Mouse (Mus musculus) spleen, embryonic (tissue): Measurements from ENCODE around the gene Gpsm3.

Source experiments
- CTCF ChIA-PET: fragments of 350-600 bp; sonication (Branson Sonifier 250); formaldehyde crosslinking; loops from one replicate; lab custom pipeline; 2022; lab: Charles Lee

Gpsm3 gene

GRCm38 (mm10) chr17:34599891-34600290 is 10.3 kb downstream of the Gpsm3 start:
- CTCF ChIA-PET, result interaction anchor here (0.6 kb wide), 1 partner anchor 1136 kb away, joined by 9 read pairs; no protein-coding TSS in a partner anchor

DNA sequence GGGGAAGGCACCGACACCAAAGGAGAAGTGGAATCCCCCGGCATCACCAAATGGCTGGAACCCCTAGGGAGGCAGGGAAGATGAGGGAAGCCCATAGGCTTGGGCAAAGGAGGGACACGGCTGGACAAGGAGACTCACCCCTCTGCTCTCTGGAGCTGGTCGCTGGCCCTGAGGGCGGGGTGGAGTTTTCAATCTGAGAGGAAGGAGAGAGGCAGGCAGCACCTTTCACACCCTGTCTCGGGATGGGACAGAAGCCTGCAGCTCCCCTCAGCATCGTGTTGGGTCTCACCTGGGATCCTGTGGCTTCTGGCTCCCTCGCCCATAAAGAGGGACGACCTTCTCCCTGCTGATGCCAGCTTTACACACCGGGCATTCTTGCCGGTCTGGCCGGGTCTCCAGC is 12.2 kb downstream of the Gpsm3 start:
- CTCF ChIA-PET, result interaction anchor here (0.7 kb wide), 1 partner anchor 204 kb away, joined by 3 read pairs; no protein-coding TSS in a partner anchor

DNA sequence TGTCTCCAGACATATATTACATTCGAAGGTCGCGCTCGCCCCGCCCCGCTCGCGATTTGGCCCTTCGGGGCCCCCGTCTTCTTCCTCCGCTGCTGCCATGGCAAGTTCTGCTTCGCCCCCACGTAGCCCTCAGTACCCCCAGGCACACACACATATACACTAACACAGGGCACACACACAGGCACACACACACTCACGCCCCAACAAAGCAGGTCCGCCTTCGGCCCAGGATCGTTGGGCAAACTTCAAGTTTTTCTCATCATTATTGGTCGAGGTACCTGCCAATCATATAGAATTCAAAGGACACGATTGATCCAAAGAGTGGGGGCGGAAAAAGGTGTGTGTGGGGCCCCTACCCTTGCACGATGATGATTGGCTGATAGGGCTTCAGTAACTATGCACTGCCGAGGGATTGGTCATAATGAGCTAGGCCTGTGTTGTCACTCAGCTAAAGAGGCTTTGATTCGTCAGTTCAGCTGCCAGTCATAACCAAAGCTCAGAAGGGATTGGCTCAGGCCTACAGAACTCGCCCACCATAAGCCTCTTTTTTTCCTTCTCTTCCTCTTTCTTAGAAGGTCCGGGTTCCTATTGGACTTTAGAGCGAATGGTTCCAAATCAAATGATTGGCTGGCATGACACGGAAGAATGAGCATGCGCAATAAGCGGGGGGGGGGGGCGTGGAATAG is 13.9 kb downstream of the Gpsm3 start, which contains the start of gene Rnf5:
Gene Rnf5 (minus strand): TSS at position 316 of the 686 bp plus-strand sequence.
- CTCF ChIA-PET, result interaction anchor here (2.1 kb wide), 1 partner anchor 15 kb away, joined by 4 read pairs; no protein-coding TSS in a partner anchor

- CTCF ChIA-PET, result interaction anchor here (2.1 kb wide), 1 partner anchor 16 kb away, joined by 4 read pairs; no protein-coding TSS in a partner anchor
Observed at GRCm38 (mm10) chr17:34604061-34604508, 14.5 kb downstream of the Gpsm3 start, which contains the start of gene Agpat1. Gene Agpat1 (plus strand): TSS chr17:34604262.

DNA sequence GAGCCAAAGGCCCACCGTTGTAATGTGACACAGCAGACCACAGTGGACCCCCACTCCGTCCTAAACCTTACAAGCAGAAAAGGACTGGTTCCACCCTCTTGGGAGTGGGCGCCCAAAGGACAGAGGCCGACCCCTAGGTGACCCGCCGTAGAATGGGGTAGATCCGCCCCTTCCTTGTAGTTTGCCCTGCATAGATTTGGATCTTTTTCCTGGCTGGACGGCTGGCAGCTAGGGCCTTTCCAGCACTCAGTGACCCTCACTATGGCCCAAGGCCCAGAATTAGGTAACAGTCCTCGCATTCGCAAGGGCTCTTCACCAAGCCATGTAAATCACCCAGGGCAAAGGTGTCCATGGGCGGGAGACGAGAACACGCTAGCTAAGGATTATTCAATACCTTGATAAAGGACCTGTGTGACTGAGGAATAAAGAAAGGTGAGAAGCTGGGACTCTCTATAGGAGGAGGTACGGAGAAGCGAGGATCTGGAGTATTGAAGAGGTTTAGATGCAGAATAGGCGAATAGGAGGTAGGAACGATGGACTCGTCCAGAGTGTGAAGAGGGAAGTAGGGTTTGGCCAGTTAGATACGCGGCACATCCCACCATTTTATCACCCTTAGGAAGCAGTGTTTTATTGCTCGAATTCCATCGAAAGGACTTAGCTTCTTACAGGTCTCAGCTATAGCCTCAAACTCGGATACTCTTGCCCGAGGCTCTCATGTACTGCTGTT is 15.1 kb downstream of the Gpsm3 start:
- CTCF ChIA-PET, result interaction anchor here (0.6 to 0.7 kb wide), 2 partner anchors 16 to 532 kb away, joined by 3 to 12 read pairs; no protein-coding TSS in a partner anchor

GRCm38 (mm10) chr17:34605609-34606008 is 16.0 kb downstream of the Gpsm3 start:
- CTCF ChIA-PET, result no interaction called here

DNA sequence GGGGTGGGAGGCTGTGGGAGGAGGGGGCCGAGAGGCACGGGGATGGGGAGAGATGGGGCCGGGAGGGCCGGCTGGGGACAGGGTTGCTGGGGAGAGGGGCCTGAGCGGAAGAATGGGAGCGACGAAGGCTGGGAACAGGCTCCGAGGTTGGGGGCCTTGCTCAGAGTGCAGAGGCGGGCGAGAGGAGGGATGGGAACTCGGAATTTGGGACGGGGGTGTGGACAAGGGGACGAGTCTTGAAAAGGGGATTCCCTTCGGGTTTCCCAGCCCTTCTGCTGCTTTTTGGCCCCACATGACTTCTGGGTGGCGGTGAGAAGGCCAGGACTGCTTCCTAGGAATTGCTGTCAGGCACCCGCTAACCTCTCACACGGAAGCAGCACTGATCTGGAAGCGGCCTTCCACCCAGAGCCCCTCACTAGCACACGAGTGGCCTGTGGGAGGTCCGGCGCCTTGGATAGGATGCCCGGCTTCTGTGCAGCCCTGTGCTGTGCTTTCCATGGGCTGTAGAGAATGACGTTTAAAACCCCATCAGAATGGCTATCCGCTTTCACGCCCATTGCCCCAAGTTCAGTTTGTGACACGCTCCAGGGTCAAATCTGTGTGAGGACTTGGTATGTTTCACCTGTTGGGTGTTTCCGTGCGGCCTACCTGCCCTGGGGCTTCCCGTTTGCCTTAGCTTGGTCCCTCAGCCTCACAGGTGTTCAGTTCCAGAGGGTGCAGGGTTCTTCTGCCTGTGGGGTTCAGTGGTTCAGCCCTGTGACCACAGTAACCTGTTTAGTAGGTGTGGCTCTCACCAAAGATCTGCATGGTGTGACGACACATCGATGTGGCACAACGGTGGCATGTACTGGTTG is 16.8 kb downstream of the Gpsm3 start:
- CTCF ChIA-PET, result no interaction called here

DNA sequence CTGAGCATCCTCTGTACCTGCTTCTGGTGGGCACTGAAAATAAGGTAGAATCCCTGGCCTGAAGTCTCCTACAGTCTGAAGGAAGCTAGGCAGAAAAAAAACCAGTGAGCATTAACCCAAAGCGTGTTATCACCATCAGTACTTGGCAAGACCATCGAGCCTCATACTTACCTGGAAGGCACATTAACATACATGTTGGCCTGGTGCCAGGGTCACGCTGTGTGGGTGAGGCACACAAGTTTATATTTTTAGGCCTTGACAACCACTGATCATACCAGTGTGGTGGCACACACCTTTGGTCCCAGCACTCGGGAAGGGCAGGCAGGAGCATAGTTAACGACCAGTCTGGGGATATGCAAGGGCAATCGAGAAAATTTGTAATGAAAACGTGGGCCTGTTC is 18.4 kb downstream of the Gpsm3 start:
- CTCF ChIA-PET, result no interaction called here

DNA sequence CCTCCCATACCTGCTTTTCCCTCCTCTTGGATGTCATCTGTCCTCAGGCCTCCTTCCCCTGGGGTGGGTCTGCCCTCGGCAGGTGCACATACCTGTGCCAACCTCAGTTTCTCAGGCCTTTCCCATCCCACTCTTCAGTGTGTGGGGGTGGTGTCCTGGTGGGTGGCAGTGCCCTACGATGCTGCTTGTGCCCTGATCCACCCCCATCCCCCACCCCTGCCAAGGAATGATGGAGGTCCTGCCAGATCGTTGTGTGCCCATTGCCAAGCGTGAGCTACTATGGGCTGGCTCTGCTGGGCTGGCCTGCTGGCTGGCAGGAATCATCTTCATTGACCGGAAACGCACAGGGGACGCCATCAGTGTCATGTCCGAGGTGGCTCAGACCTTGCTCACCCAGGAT is 21.4 kb downstream of the Gpsm3 start:
- CTCF ChIA-PET, result interaction anchor here (0.6 kb wide), 1 partner anchor 362 kb away, joined by 4 read pairs; no protein-coding TSS in a partner anchor

GRCm38 (mm10) chr17:34613054-34613645 is 23.5 kb downstream of the Gpsm3 start:
- CTCF ChIA-PET, result interaction anchor here (1.2 kb wide), 1 partner anchor 41 kb away, joined by 6 read pairs; no protein-coding TSS in a partner anchor

DNA sequence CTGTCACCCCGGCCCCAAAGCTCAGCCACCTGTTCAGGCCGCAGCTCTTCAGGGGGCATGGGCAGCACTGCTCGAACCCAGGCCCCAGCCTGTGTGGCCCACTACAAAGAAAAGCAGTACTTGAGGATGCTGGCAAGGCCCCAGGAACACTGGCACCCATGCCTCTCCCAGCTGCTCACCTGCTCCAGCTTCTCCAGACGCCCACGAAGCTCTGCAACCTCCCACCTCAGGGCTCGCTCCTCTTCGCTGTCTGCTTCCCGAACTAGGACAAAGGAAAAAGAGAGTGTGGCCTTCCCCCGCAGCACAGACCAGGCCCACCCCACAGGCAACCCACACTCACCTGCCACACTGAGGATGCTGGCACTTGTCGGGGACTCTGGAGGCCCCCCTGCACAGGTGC is 24.2 kb downstream of the Gpsm3 start:
- CTCF ChIA-PET, result interaction anchor here (1.2 kb wide), 1 partner anchor 42 kb away, joined by 6 read pairs; no protein-coding TSS in a partner anchor

DNA sequence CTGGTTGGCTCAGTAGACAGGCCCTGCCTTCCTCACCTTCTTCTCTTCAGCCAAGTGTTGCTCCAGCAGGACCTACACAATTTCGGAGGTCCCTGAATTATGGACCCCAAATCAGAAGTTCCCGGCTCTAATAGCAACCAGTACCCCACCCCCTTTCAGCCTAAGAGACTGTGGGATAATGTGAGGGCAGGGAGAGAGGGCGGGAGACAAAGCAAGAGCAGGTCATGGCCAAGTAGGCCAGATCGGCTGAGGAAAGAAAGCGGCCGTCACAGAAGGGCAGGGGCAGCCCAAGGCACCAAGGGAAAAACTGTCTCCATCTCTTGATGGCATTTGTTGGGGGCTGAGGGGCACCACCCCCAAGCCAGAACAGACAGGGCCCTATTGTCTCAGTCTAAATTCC is 26.3 kb downstream of the Gpsm3 start, which contains the start of gene Egfl8:
Gene Egfl8 (minus strand): TSS at position 101 of the 400 bp plus-strand sequence.
- CTCF ChIA-PET, result no interaction called here

DNA sequence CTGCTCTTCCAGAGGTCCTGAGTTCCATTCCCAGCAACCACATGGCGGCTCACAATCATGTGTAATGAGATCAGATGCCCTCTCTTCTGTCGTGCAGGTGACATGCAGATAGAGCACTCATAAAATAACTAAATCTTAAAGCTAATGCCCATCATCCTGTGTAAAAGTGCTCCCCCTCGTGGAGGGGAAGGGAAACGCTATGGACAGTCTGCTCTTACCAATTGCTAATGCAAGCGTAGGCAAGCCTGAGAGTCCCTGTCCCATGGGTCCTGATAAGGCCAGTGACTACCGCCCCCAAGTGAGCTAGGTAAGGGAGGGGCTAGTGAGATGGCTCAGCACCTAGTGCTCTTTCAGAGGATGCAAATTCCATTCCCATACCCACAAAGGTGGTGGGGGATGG is 29.4 kb downstream of the Gpsm3 start:
- CTCF ChIA-PET, result interaction anchor here (0.9 kb wide), 1 partner anchor 29 kb away, joined by 3 read pairs; the partner anchor contains the start of gene Gpsm3

DNA sequence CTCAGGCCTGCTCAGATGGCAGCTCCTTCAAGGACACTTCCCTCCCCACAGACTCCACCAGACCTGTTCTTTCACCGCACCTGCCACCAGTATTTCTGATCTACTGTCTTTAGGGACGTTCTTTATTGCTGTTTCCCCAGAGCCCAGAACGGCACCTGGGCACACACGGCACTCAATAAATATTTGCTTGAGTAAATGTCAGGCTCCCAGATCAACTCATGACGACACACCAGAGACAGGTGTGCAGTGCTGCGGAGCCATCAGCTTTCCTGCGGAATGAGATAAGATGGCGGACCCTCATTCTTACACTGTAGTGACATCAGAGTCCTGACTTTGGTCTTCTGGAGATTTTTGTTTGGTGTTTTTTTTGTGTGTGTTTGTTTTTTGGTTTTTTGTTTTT is 31.4 kb downstream of the Gpsm3 start:
- CTCF ChIA-PET, result interaction anchor here (0.5 to 0.6 kb wide), 3 partner anchors 16 to 582 kb away, joined by 3 to 12 read pairs (median 6); no protein-coding TSS in a partner anchor

DNA sequence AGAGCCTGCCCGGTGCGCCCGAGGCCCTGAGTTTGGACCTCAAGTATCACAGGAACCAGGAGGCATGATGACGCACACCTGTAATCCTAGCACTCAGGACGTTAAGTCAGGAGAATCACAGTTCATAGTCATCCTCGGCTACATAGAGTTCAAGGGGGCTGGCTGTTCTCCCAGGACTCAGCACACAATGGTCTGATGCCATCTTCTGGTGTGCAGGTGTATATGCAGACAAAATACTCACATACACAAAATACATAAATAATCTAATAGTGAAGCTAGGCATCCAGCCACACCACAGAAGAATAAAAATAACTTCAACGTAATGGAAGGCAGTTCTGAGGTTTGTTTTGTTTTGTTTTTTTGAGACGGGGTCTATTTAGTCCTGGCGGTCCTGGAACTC is 33.6 kb downstream of the Gpsm3 start:
- CTCF ChIA-PET, result no interaction called here

DNA sequence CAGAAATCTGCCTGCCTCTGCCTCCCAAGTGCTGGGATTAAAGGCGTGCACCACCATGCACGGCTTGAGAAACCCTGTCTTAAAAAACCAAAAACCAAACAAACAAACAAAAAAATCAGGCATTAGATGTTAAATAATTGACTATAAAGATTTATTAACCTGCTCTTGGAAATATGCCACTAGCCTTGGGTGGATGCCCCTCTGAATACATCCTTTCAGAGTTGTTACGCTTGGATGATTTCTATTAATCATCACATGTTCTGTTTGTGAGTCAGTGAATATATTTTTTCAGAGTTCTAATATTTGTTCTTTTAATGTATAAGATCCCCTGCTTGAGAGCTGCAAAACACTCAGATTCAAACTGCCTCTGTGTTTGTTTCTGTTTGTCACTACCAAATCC is 35.4 kb downstream of the Gpsm3 start:
- CTCF ChIA-PET, result no interaction called here

- CTCF ChIA-PET, result no interaction called here
Observed at GRCm38 (mm10) chr17:34626062-34626772, 36.6 kb downstream of the Gpsm3 start.

DNA sequence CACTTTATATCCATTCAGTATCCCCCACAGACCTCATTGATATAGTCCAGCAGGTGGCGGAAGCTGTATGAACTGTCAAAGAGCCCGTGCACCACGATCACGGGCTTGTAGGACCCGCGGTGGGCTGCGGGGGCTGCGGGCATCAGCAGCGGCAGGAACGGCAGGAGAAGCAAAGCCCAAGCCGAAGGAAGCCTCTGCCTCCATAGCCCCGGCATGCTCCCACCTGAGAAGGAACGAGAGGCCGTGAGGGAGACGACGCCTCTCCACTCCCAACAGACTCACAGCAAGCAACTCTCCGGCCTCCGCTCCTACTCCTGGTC is 37.1 kb downstream of the Gpsm3 start:
- CTCF ChIA-PET, result no interaction called here

- CTCF ChIA-PET, result no interaction called here
Observed at GRCm38 (mm10) chr17:34627093-34627942, 37.7 kb downstream of the Gpsm3 start.
